Mouse (Mus musculus): ENCODE results near the gene Srgn. TPM values are rescaled to one million over a fixed set of nuclear protein-coding genes. Genes with fewer than 3 reads are reported as not detected.

Gene Srgn
- 10 to 100 TPM; 23.9 to 38.9 TPM for total RNA-seq (2021)
- long read RNA-seq, experiment 1, transcript Srgn-201 (3 exons, 938 nt), result major isoform, 8 of 11 reads
- long read RNA-seq, experiment 1, partial matches to known transcripts, result 0 of 11 reads
- long read RNA-seq, experiment 1, other reads (novel, unspliced or antisense), result 3 of 11 reads
- long read RNA-seq, experiment 2, transcript Srgn-201 (3 exons, 938 nt), result major isoform, 5 of 7 reads
- long read RNA-seq, experiment 2, partial matches to known transcripts, result 1 of 7 reads
- long read RNA-seq, experiment 2, other reads (novel, unspliced or antisense), result 0 of 7 reads

DNA sequence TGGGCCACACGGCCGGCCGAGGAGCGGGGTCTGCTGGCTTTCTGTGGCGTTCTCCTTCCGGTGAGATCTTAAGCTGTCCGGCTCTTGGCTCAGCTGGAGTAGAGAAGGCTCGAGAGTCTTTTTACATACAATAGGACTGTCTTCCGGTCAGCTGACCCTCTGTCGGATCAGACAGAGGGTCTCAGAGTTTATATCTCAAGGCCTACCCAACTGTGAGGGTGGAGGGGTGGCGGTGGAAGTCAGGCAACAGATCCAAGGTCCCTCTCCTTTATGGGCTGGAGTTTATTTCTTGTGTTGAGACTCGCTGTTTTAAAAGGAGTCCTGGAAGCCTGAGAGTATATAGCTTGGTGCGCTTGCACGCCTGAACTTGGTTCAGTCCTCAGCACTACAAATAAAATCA, at the start of gene Srgn:
TSS of gene Srgn (minus strand) at position 101 of the 400 bp plus-strand sequence.
- DNase-seq (ENCODE audit: low spot score in 2 of 2), result no peak

DNA sequence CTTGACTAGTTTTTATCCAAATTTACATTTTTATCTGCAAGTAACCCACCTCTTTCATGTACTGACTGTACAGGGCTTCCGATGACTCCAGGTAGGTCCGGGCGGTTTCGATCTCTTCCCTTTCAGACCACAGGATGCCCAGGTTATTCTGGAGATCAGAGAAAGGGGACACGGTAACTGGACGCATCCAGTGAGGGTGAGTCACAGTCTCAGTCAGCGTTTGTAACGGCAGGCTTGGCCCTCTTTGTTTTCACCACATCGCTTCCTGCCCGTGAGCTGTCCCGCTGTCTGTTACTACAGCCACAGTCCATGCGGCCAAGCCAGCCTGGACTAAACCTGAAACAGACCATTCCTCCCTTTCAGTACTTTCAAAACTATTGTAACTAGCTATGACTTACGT, 47.8 kb upstream of the Srgn start:
- DNase-seq (ENCODE audit: low spot score in 2 of 2), result no peak

DNA sequence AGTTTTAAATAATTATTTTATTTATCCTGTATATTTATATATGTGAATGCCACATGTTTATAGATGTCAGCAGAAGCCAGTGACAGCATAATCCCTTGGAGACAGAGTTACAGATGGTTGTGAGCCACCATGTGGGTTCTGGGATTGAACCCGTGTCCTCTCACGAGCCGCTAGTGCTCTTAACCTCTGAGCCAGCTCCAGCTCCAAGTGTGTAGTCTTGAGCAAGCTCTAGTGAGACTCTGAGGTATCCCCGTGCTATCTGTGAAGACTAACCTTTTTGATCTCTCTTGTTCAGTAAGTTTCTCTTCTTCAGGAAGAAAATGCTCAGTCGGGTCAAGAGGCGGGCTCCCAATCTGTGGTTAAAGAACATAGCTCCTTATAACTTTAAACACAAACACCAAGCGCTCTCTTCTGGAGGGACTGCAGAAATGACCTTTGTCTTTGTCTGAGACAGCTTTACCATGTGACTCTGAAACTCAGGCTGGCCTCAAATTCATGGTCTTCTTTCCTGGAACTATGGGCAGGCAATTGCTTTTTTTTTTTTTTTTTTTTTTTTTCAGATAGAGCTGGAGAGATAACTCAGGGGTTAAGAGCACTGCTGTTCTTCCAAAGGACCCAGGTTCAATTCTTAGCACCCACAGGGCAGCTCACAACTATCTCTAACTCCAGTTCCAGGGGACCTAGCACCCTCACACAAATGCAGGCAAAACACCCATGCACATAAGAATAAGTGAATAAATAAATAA, 43.0 kb upstream of the Srgn start:
- DNase-seq (ENCODE audit: low spot score in 2 of 2), result no peak

GRCm38 (mm10) chr10:62568861-62569260, 41.6 kb upstream of the Srgn start:
- DNase-seq (ENCODE audit: low spot score in 2 of 2), result no peak

DNA sequence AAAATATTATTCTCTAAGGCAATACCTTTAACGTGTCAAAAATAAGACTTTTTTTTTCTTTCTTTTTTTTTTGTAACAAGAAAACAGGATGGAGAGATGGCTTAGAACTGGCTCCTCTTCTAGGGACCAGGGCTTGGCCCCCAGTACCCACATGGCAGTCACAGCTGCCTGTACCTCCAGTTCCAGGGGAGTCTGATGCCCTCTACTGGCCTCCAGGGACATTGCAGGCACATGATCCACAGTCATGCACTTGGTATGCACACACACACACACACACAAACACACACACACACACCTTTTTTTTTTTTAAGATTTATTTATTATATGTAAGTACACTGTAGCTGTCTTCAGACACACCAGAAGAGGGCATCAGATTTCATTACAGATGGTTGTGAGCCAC, 30.5 kb upstream of the Srgn start:
- DNase-seq (ENCODE audit: low spot score in 2 of 2), result no peak

DNA sequence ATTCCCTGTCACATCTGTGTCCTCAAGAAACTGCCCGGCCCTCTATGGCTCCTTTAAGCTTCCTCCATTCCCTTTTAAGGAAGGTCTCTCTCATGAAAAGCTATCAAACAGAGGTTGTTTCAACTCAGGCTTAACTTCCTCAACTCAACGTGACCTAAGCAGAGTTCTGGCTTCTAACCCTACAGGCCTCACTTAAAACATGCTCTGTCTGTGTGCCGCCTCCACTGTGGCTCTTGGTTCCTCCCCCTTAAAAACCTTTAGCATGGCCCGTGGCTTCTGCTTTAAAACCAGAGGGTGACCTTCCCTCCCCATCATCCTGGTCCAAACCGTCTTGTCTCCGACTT, 29.3 kb upstream of the Srgn start:
- DNase-seq (ENCODE audit: low spot score in 2 of 2), result no peak

GRCm38 (mm10) chr10:62555705-62556557, 28.7 kb upstream of the Srgn start:
- DNase-seq (ENCODE audit: low spot score in 2 of 2), result no peak

GRCm38 (mm10) chr10:62553611-62554091, 26.4 kb upstream of the Srgn start:
- DNase-seq (ENCODE audit: low spot score in 2 of 2), result no peak

- no peak for DNase-seq (ENCODE audit: low spot score in 2 of 2)
Measured at GRCm38 (mm10) chr10:62550787-62551300, 23.6 kb upstream of the Srgn start.

DNA sequence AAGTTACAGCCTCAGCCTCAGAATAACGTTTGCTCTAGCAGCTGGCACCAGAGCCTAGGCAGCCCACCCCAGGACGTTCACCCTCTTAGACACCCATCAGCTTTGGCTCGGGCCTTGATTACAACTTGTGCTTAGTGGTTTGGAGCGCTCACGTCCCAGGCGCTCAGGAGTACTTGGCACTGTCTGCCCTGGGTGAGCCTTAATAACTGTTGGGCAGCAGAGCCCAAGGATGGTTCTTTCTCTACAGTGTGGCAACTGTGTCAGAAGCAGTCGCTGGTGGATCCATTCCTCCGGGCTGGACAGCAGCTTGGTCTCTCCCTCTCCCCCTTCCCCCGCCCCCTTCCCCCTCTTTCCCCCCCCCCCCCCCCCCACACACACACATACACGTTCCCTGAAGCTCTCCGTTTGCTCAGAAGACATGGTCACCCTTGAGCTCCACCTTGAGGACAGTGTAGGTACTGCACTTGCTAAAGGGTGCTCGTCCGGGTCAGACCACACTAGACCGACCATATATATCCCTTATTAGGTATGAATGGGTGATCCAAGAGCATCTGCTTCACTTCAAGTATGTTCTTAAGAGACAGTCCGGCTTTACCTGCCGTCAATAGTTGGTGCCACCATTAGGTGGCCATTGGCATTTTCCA, 22.4 kb upstream of the Srgn start:
- DNase-seq (ENCODE audit: low spot score in 2 of 2), result peak; percentile 41 to 65

- no peak for DNase-seq (ENCODE audit: low spot score in 2 of 2)
Measured at GRCm38 (mm10) chr10:62546441-62546840, 19.2 kb upstream of the Srgn start.

GRCm38 (mm10) chr10:62545759-62546158, 18.5 kb upstream of the Srgn start:
- DNase-seq (ENCODE audit: low spot score in 2 of 2), result no peak

DNA sequence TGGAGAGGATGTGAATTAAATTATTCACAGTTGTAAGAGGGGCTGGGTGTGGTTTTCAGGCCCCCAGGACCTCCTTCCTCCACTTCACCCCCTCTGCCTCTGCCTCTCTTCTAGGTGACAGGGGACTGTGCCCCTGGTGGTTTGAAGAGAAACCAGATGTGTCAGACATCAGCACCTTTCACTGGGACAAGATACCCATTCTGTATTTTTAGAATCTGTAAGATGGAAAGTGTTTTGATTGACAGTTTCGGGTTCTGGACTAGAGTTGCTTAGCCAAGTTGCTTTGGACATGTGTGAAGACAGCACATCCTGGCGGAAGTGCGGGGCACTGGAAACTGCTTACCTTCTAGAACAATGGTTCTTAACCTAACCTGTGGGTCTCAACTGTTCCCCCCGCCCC, 17.1 kb upstream of the Srgn start:
- DNase-seq (ENCODE audit: low spot score in 2 of 2), result no peak

DNA sequence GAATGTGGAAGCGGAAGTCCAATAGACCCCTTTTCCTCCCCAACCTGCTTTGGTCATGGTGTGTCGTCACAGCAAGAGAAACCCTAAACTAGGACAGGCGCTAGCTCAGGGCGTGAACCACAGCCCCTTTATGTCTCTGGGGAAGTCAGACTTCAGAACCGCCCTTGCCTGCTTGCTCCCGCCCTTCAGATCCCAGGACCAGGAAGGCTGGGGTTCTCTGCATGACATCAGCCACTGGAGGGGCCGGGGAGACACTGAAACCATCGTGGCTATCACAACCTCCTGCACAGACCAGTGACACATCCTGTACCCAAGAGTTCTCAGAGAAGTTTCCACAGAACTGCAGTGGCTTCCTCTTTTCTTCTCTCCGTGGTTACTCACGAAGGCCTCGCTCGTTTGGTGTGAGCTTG, 16.2 kb upstream of the Srgn start:
- no peak for DNase-seq (ENCODE audit: low spot score in 2 of 2)

- DNase-seq (ENCODE audit: low spot score in 2 of 2), result no peak
Measured at GRCm38 (mm10) chr10:62542928-62543327, 15.7 kb upstream of the Srgn start.

DNA sequence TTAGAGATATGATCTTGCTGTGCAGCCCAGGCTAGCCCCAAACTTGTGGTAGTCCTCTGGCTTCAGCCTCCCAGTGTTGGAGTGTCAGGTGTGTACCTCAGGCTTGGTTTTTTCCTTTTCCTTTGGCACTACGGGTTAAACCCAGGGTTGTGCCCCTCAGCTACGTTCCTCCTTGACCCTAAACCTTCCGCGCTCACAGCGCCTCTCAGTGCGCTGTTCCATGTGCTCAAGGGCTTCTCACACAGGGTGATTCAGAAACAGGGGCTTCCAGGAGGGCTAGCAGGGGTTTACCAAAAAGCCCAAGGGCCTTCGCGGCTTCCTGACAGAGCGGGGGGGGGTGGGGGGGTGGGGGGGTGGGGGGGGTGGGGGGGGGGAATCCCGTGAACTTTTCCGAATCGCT, 15.3 kb upstream of the Srgn start:
- no peak for DNase-seq (ENCODE audit: low spot score in 2 of 2)

DNA sequence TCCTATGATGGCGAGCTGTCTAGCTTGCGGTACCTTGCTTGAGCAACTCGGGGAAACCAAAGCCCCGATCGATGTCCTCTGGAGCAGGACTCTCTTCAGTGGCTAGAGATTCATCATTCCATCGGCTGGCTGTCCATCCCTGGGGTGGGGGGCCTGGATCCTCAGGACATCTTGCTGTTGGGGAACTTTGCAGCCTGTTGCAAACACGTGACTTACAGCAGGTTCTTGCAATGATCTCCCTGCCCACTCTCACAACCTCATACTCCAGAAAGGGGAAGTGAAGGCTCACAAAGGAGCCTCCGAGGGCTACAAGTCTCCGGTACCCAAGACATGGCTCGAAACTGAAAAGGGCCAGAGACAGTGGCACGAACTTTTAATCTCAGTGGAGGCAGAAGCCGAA, 14.2 kb upstream of the Srgn start:
- no peak for DNase-seq (ENCODE audit: low spot score in 2 of 2)

GRCm38 (mm10) chr10:62540800-62541199, 13.5 kb upstream of the Srgn start:
- DNase-seq (ENCODE audit: low spot score in 2 of 2), result no peak

- DNase-seq (ENCODE audit: low spot score in 2 of 2), result no peak
Measured at GRCm38 (mm10) chr10:62534509-62534908, 7.3 kb upstream of the Srgn start.

DNA sequence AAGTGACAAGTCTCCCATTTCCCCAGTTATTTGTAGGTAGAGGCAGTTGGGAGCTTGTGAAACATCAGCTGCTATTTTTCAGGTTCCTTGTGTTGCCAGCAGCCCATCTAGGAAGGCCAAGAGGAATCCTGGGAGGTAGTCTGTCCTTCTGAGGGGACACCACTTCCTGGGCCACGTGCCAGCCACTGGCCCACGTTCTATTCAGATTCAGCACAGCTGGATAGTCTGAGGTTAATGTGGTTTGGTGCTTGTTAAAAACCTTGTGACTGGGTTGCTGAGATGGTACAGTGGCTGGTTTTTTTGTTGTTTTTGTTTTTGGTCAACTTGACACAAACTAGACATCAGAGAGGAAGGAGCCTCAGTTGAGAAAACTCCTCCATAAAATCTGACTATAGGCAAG, 5.6 kb upstream of the Srgn start:
- no peak for DNase-seq (ENCODE audit: low spot score in 2 of 2)

GRCm38 (mm10) chr10:62530183-62530582, 2.9 kb upstream of the Srgn start:
- no peak for DNase-seq (ENCODE audit: low spot score in 2 of 2)
